Mouse (Mus musculus): ENCODE data around the gene Car10.

DNA sequence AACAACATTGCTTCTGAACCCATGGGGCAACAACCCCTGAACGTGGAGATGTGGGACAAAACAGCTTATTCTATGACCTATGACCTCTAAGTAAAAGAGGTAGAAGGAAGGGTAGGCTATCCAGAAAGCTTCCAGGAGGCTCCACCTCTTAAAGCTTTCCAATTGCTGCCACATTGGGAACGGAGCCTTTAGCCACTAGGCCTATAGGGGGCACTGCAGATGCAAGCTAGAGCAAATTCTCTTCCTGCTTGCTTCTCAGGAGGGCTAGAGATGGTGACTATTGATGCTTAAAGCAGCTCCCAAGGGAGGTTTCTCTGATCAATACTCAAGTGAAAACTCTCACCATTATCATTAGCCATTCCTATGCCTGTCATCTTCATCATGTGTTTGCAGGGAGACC, 416.6 kb downstream of the Car10 start:
- TF ChIP-seq USF1 (IDR thresholded peaks at IDR 0.05; ENCODE audit: low read depth) (no peak), POLR2A (IDR thresholded peaks at IDR 0.05; ENCODE audit: insufficient read length, low read depth) (no peak), MYOD1 (IDR thresholded peaks at IDR 0.05; ENCODE audit: control insufficient read depth in 1 of 3, insufficient read length in 2 of 3, low read depth in 2 of 3) (no peak), MAX (IDR thresholded peaks at IDR 0.05; ENCODE audit: low read depth) (no peak), TCF12 (IDR thresholded peaks at IDR 0.05; ENCODE audit: insufficient read depth, poor library complexity, severe bottlenecking) (no peak), CEBPB (IDR thresholded peaks at IDR 0.05; ENCODE audit: insufficient read depth, poor library complexity, severe bottlenecking) (no peak)
